Mouse (Mus musculus): ENCODE measurements around the gene Cfap20. TPM values are rescaled to one million over a fixed set of nuclear protein-coding genes. Genes with fewer than 3 reads are reported as not detected.

Cfap20 gene
- total RNA-seq (2021): 10 to 100 TPM; 69.4 to 72.6 TPM

- peak; percentile 98 to 100 for DNase-seq (ENCODE audit: extremely low spot score in 1 of 2, low spot score in 2 of 2)
- intact Hi-C loops (cut with DNase I): loop anchor here (5.0 kb wide), 1 partner anchor 83 kb away; the partner anchor contains the start of gene Mmp15
These were observed at the start of gene Cfap20 for GRCm38 (mm10) chr8:95434686-95435439. TSS of gene Cfap20 (minus strand) at chr8:95434869.

GRCm38 (mm10) chr8:95470008-95470407 lies 35.3 kb upstream of the Cfap20 start:
- no peak for DNase-seq (ENCODE audit: extremely low spot score in 1 of 2, low spot score in 2 of 2)
- intact Hi-C loops (cut with DNase I): no loop called here

- intact Hi-C loops (cut with DNase I): no loop called here
- DNase-seq (ENCODE audit: extremely low spot score in 1 of 2, low spot score in 2 of 2): no peak
These were observed 34.3 kb upstream of the Cfap20 start for GRCm38 (mm10) chr8:95468995-95469394.

- DNase-seq (ENCODE audit: extremely low spot score in 1 of 2, low spot score in 2 of 2): no peak
- intact Hi-C loops (cut with DNase I): no loop called here
These were observed 31.9 kb upstream of the Cfap20 start for GRCm38 (mm10) chr8:95466543-95466942.

- DNase-seq (ENCODE audit: extremely low spot score in 1 of 2, low spot score in 2 of 2): no peak
- intact Hi-C loops (cut with DNase I): no loop called here
These were observed 17.8 kb upstream of the Cfap20 start for GRCm38 (mm10) chr8:95452518-95452917.

- intact Hi-C loops (cut with DNase I): no loop called here
- no peak for DNase-seq (ENCODE audit: extremely low spot score in 1 of 2, low spot score in 2 of 2)
These were observed 15.6 kb upstream of the Cfap20 start for GRCm38 (mm10) chr8:95450271-95450670.

- no peak for DNase-seq (ENCODE audit: extremely low spot score in 1 of 2, low spot score in 2 of 2)
- intact Hi-C loops (cut with DNase I): loop anchor here (5.0 kb wide), 1 partner anchor 100 kb away; no protein-coding TSS in a partner anchor
These were observed 13.0 kb upstream of the Cfap20 start for GRCm38 (mm10) chr8:95447661-95448060.

GRCm38 (mm10) chr8:95445042-95445441 lies 10.4 kb upstream of the Cfap20 start:
- intact Hi-C loops (cut with DNase I): loop anchor here (5.0 kb wide), 1 partner anchor 98 kb away; no protein-coding TSS in a partner anchor

GRCm38 (mm10) chr8:95441491-95442039 lies 6.9 kb upstream of the Cfap20 start:
- intact Hi-C loops (cut with DNase I): no loop called here
- DNase-seq (ENCODE audit: extremely low spot score in 1 of 2, low spot score in 2 of 2): no peak

More at GRCm38 (mm10) chr8:95445042-95445441, 10.4 kb upstream of the Cfap20 start:
- DNase-seq (ENCODE audit: extremely low spot score in 1 of 2, low spot score in 2 of 2): no peak

GRCm38 (mm10) chr8:95440168-95440709 lies 5.6 kb upstream of the Cfap20 start:
- no peak for DNase-seq (ENCODE audit: extremely low spot score in 1 of 2, low spot score in 2 of 2)
- intact Hi-C loops (cut with DNase I): no loop called here

- intact Hi-C loops (cut with DNase I): no loop called here
- no peak for DNase-seq (ENCODE audit: extremely low spot score in 1 of 2, low spot score in 2 of 2)
These were observed 4.8 kb upstream of the Cfap20 start for GRCm38 (mm10) chr8:95439421-95439820.

- intact Hi-C loops (cut with DNase I): no loop called here
- no peak for DNase-seq (ENCODE audit: extremely low spot score in 1 of 2, low spot score in 2 of 2)
These were observed 2.8 kb upstream of the Cfap20 start for GRCm38 (mm10) chr8:95437341-95437992.

- intact Hi-C loops (cut with DNase I): no loop called here
- DNase-seq (ENCODE audit: extremely low spot score in 1 of 2, low spot score in 2 of 2): no peak
These were observed 1.3 kb upstream of the Cfap20 start for GRCm38 (mm10) chr8:95435930-95436329.

GRCm38 (mm10) chr8:95435471-95435870 lies 802 bp upstream of the Cfap20 start:
- DNase-seq (ENCODE audit: extremely low spot score in 1 of 2, low spot score in 2 of 2): no peak
- intact Hi-C loops (cut with DNase I): no loop called here

- intact Hi-C loops (cut with DNase I): loop anchor here (5.0 kb wide), 1 partner anchor 82 kb away; the partner anchor contains the start of gene Mmp15
- DNase-seq (ENCODE audit: extremely low spot score in 1 of 2, low spot score in 2 of 2): peak; percentile 40 to 57
These were observed 436 bp downstream of the Cfap20 start for GRCm38 (mm10) chr8:95434233-95434632.

GRCm38 (mm10) chr8:95433124-95433523 lies 1.5 kb downstream of the Cfap20 start:
- DNase-seq (ENCODE audit: extremely low spot score in 1 of 2, low spot score in 2 of 2): no peak
- intact Hi-C loops (cut with DNase I): loop anchor here (5.0 kb wide), 1 partner anchor 81 kb away; the partner anchor contains the start of gene Mmp15

GRCm38 (mm10) chr8:95432471-95432870 lies 2.2 kb downstream of the Cfap20 start:
- peak in 1 of 2 experiments; percentile 37 for DNase-seq (ENCODE audit: extremely low spot score in 1 of 2, low spot score in 2 of 2)
- intact Hi-C loops (cut with DNase I): loop anchor here (5.0 kb wide), 1 partner anchor 80 kb away; the partner anchor contains the start of gene Mmp15

- DNase-seq (ENCODE audit: extremely low spot score in 1 of 2, low spot score in 2 of 2): peak; percentile 45 to 76
- intact Hi-C loops (cut with DNase I): loop anchor here (5.0 to 10.0 kb wide), 2 partner anchors 78 to 175 kb away; partner anchors contain the start of gene Mmp15
These were observed 4.7 kb downstream of the Cfap20 start for GRCm38 (mm10) chr8:95429945-95430344.
